Mouse (Mus musculus) forebrain, postnatal 0 days (tissue): Measurements from ENCODE around the gene Aggf1. TPM values are rescaled to one million over a fixed set of nuclear protein-coding genes. Genes with fewer than 3 reads are reported as not detected.
A peak's percentile ranks its signal among the peaks of the same experiment; 100 is the strongest.
"Not testable (repeated sequence)": the region's sequence is repeated elsewhere in the genome, so short reads cannot be mapped to it uniquely, and the experiment has no call there.

Source experiments
- ATAC-seq: fragments of 200-750 bp; cut with Nextera tagmentation; 2 replicates; pipeline ENCODE4 v1.8.0; 2017; ENCODE audit warnings: mild to moderate bottlenecking, moderate library complexity
- DNase-seq: peaks from one replicate; pipeline ENCODE4 v3.0.0-alpha.2; 2015
- H3K27ac ChIP-seq: fragments of 300-500 bp; sonication (generic); 2 replicates; pipeline ENCODE4 v1.5.1; 2014; ENCODE audit warnings: low read depth, mild to moderate bottlenecking, antibody characterized with exemption, low read length, moderate library complexity, mixed read lengths
- H3K27me3 ChIP-seq: fragments of 300-500 bp; sonication (generic); 2 replicates; pipeline ENCODE4 v1.6.1; 2014; ENCODE audit warnings: mild to moderate bottlenecking, low read length, mixed read lengths; ENCODE audit not compliant: insufficient read depth
- H3K36me3 ChIP-seq: fragments of 300-500 bp; sonication (generic); 2 replicates; pipeline ENCODE4 v1.6.1; 2014; ENCODE audit warnings: mild to moderate bottlenecking, moderate library complexity; ENCODE audit not compliant: insufficient read depth
- H3K4me1 ChIP-seq: fragments of 300-500 bp; sonication (generic); 2 replicates; pipeline ENCODE4 v1.6.1; 2014; ENCODE audit warnings: antibody characterized with exemption; ENCODE audit not compliant: insufficient read depth
- H3K4me2 ChIP-seq: fragments of 300-500 bp; sonication (generic); 2 replicates; pipeline ENCODE4 v1.6.1; 2014; ENCODE audit warnings: low read depth, mild to moderate bottlenecking, moderate library complexity
- H3K4me3 ChIP-seq: fragments of 300-500 bp; sonication (generic); 2 replicates; pipeline ENCODE4 v1.5.1; 2014; ENCODE audit warnings: low read depth, low read length, mixed read lengths
- H3K9ac ChIP-seq: fragments of 300-500 bp; sonication (generic); 2 replicates; pipeline ENCODE4 v1.6.1; 2014; ENCODE audit warnings: mild to moderate bottlenecking
- H3K9me3 ChIP-seq: fragments of 300-500 bp; sonication (generic); 2 replicates; pipeline ENCODE4 v1.6.1; 2016; ENCODE audit warnings: low read length
- CTCF ChIP-seq: sonication (generic); IDR thresholded peaks from 2 replicates; pipeline ENCODE4 v1.5.1; 2016; ENCODE audit warnings: antibody characterized with exemption, control low read depth, low read depth
- WGBS: fragments of 180-500 bp; shearing (Covaris S2); extraction: QIAGEN DNeasy Blood & Tissue Kit; methylation state at CpG from one replicate; pipeline ENCODE4 v1.1.7; 2014; 5-methylcytosine and 5-hydroxymethylcytosine counted together
- polyA plus RNA-seq: library from polyadenylated mRNA; unstranded; fragments of >200 nt; fragmentation: Nextera tagmentation; extraction: Ambion mirVana; gene quantifications from 2 replicates; pipeline ENCODE4 v1.2.1, GENCODE M21; 2015
- total RNA-seq: library from RNA; depleted of rRNA; stranded (reverse); fragments of >200 nt; gene quantifications from 2 replicates; pipeline ENCODE4 v1.2.3, GENCODE M21; 2014

Aggf1 gene
- total and polyA plus RNA-seq, 2 experiments from 2014 or later = 32.8 to 36.5 TPM

DNA sequence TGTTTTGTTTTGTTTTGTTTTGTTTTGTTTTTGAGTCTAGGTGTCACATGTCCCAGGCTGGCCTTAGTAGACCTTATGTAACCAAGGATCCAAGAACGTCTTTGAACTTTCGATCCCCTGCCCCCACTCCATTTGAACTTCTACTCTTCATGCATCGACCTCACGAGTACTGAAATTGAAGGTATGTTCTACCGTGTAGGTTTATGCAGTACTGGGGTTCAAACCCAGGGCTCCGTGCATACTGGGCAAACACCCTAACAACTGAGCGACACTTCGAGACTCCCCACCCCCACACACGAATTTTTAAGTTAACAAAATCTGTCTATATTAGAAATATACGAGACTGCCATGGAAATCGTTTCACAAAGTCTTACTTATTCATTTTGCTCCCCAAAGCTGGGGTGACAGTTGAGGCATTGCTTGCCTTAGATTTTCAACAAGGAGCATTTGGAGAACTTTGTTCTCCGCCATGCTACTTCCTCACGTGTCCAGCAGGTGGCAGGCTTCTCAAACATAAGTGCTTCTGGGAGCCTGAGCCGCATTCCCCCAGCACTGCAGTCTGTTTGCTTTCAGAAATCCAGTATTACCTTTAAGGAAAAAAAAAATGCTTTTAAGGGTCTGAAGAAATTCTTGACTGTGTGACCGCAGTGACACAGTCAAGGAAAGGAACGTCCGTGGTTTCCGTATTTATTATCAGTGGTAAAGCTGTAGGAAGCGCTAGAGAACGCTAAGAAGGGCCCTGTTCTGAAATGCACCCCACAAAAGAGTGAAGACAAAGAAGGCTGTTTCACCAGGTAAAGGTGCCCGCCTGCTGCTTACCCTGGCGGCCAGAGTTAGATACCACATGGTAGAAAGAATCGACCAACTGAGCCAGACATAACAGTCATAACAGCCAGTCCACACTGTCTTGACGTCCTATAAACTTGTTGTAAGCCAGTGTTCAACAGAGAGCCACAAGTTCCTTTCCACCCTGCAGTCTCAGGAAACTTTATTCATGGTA is 15.0 kb upstream of the Aggf1 start:
- Histone ChIP-seq H3K36me3 (no peaks in the 10 kb centered on the region), H3K4me3 (no peak overlapping the region), H3K9me3 (no peaks in the 10 kb centered on the region), H3K9ac (0 out of 2 replicates have a peak overlapping the region, but pooled peaks have one; percentile 14), H3K4me1 (no peaks in the 10 kb centered on the region), H3K27ac (no peak overlapping the region), H3K4me2 (peak overlapping the region; percentile 8; the same call in 1 of the 2 replicates), H3K27me3 (no peaks in the 10 kb centered on the region)
- 34% methylated on average over 24 of the region's 24 CpGs for WGBS
- peak; percentile 91 for TF ChIP-seq CTCF
- DNase-seq (peak; percentile 93), ATAC-seq (peak; percentile 86)

GRCm38 (mm10) chr13:95388226-95388625 is 13.1 kb upstream of the Aggf1 start:
- H3K4me2 ChIP-seq = no peak overlapping the region
- whole genome bisulfite sequencing = 82% methylated on average over 5 of the region's 5 CpGs

DNA sequence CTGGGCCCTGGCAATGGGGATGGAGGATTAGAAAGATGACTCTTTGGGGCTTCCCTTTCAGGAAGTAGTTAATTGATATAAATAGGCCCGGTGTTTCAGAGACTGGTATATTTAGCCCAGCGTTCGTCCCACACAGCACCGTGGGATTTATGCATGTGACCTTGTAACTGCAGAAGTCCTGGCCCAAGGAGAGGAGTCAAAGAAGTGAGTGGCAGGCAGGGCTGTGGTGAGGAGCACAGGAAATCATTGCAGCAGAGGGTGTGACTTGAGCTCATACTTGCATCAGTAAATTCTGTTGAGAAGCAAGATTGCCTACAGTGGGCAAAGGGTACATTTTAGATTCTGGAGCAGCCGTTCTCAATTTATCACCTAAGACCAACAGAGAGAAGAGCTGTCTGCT is 7.3 kb upstream of the Aggf1 start:
- no peaks in the 10 kb centered on the region for H3K9me3 ChIP-seq
- TF ChIP-seq CTCF = no peak
- no peak overlapping the region for H3K4me3 ChIP-seq
- H3K27ac ChIP-seq = no peak overlapping the region
- H3K4me1 ChIP-seq = no peaks in the 10 kb centered on the region
- no peak for ATAC-seq
- no peaks in the 10 kb centered on the region for H3K27me3 ChIP-seq
- H3K36me3 ChIP-seq = no peaks in the 10 kb centered on the region
- DNase-seq = no peak
- H3K4me2 ChIP-seq = no peak overlapping the region
- WGBS = 86% methylated on average over 5 of the region's 5 CpGs
- H3K9ac ChIP-seq = no peak overlapping the region

More at GRCm38 (mm10) chr13:95388226-95388625, 13.1 kb upstream of the Aggf1 start:
- Histone ChIP-seq H3K27me3 (no peaks in the 10 kb centered on the region), H3K4me3 (no peak overlapping the region), H3K9ac (no peak overlapping the region), H3K4me1 (no peaks in the 10 kb centered on the region), H3K9me3 (no peaks in the 10 kb centered on the region), H3K36me3 (no peaks in the 10 kb centered on the region), H3K27ac (no peak overlapping the region)
- TF ChIP-seq CTCF = no peak
- ATAC-seq = no peak
- no peak for DNase-seq

DNA sequence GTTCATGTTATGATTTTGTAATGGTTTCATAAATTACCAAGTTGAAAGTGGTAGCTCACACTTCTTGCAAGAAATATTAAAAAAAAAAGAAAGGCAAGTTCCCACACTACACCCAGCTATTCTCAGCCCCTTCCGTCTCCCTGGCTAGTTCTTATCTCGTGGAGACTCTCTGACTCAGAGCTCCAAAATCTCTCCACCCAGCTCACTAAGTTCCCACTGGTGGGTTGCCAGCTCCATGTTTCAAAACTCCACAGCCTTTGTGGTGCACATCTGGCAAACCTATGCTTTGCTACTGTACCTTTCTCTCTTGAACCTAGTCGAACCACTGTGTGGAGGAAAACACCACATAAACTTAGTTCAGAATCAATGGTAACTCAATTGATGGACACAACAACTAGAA is 3.5 kb upstream of the Aggf1 start:
- peaks cover 6% of the 10 kb centered on the region for H3K4me1 ChIP-seq
- H3K9ac ChIP-seq = no peak overlapping the region
- no peaks in the 10 kb centered on the region for H3K36me3 ChIP-seq
- no peak overlapping the region for H3K4me2 ChIP-seq
- no peak for TF ChIP-seq CTCF
- no peaks in the 10 kb centered on the region for H3K9me3 ChIP-seq
- no peak overlapping the region for H3K27ac ChIP-seq
- no peaks in the 10 kb centered on the region for H3K27me3 ChIP-seq
- ATAC-seq = no peak
- no peak overlapping the region for H3K4me3 ChIP-seq
- DNase-seq = no peak
- WGBS = 92% methylated on average over 3 of the region's 3 CpGs

- 95% methylated on average over 11 of the region's 11 CpGs for WGBS
- ATAC-seq, H3K4me3 ChIP-seq: not testable (repeated sequence)
These were observed 1.6 kb upstream of the Aggf1 start for GRCm38 (mm10) chr13:95376689-95377289.

DNA sequence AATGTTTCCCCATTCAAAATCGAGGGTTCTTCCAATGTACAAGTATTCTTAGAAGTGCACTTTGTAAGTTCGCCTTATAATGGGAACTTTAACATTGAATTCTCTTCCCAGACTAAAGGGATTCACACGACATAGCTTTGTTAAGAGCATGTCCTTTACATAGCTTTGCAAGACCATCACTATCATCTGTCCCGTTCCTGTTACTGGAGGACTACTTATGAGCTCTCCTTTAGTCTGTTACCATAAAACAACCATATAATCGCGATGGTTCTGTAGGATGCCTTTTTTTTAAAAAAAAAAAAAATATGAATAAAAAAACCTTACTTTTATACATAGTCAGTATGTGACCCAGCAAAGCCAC is 382 bp upstream of the Aggf1 start:
- Histone ChIP-seq H3K9ac (peak overlapping the region; percentile 84), H3K27ac (peak overlapping the region; percentile 84), H3K36me3 (peaks cover 5% of the 10 kb centered on the region), H3K27me3 (no peaks in the 10 kb centered on the region), H3K4me3 (peak overlapping the region; percentile 95), H3K9me3 (no peaks in the 10 kb centered on the region), H3K4me1 (peaks cover 6% of the 10 kb centered on the region), H3K4me2 (peak overlapping the region; percentile 90)
- TF ChIP-seq CTCF = no peak
- DNase-seq (no peak), ATAC-seq (peak; percentile 32)
- WGBS = 20% methylated on average over 6 of the region's 6 CpGs

More at GRCm38 (mm10) chr13:95376689-95377289, 1.6 kb upstream of the Aggf1 start:
- not testable (repeated sequence) for H3K27ac ChIP-seq, H3K4me1 ChIP-seq, H3K27me3 ChIP-seq, H3K36me3 ChIP-seq, DNase-seq, H3K9me3 ChIP-seq, H3K4me2 ChIP-seq, H3K9ac ChIP-seq

- H3K4me3 ChIP-seq = no peak overlapping the region
- no peak overlapping the region for H3K9ac ChIP-seq
- ATAC-seq = no peak
- DNase-seq = no peak
- no peak overlapping the region for H3K27ac ChIP-seq
- H3K36me3 ChIP-seq = peaks cover 77% of the 10 kb centered on the region
- WGBS = 92% methylated on average over 8 of the region's 8 CpGs
- no peaks in the 10 kb centered on the region for H3K27me3 ChIP-seq
- no peak for TF ChIP-seq CTCF
- H3K4me1 ChIP-seq = no peaks in the 10 kb centered on the region
- no peaks in the 10 kb centered on the region for H3K9me3 ChIP-seq
- no peak overlapping the region for H3K4me2 ChIP-seq
These were observed 8.8 kb downstream of the Aggf1 start for GRCm38 (mm10) chr13:95366356-95366755.
